21 mouse cellular contexts compared by ENCODE assay signal in the genomic region with DNA sequence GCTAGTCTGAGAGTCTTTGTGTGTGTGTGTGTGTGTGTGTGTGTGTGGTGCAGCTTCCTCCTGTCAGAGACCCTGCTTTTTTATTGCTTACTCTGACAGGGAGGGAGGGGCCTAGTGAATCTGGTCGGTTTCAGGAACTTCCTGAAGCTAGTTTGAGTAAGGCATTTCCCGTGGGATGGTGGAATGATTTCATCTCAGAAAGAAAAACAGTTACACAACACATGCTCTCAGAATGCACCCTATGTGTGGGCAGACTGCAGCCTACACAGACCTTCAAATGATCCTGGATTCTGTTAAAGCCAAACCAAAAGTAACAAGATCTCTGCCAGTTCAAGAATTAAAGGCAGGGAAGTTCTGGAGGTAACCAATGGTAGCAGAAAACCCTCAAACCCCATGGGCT. TPM values are rescaled to one million over a fixed set of nuclear protein-coding genes. Genes with fewer than 3 reads are reported as not detected.
A peak's percentile ranks its signal among the peaks of the same experiment; 100 is the strongest.
DNase-seq lines count a peak whose midpoint lies in the region; ATAC-seq and TF ChIP-seq lines count a peak whose summit lies in the region.
"Had no signal": no experiment of that assay in that cellular context is flagged by ENCODE, and none has a peak within 500 bp of the region (broad histone marks: within the 10 kb centered on the region; RNA-seq: fewer than 3 reads in every experiment).

No protein-coding gene starts in this region.

- no peaks in the 10 kb centered on the region for H3K27me3 ChIP-seq in intestine, embryonic 16.5 days (replicated peaks; ENCODE audit: control insufficient read depth, insufficient read depth, low read length)
- no peaks in the 10 kb centered on the region for H3K27me3 ChIP-seq in forebrain, postnatal 0 days (ENCODE audit: insufficient read depth, low read length)
- H3K27me3 ChIP-seq: embryonic facial prominence, embryonic 13.5 days; forebrain, embryonic 13.5 days; heart, embryonic 15.5 days; hindbrain, embryonic 13.5 days had no signal

- no peaks in the 10 kb centered on the region for H3K9me3 ChIP-seq in intestine, embryonic 16.5 days (ENCODE audit: control insufficient read depth, low read length)
- no peaks in the 10 kb centered on the region for H3K9me3 ChIP-seq in forebrain, postnatal 0 days (ENCODE audit: low read length)
- H3K9me3 ChIP-seq: embryonic facial prominence, embryonic 13.5 days; forebrain, embryonic 13.5 days; heart, embryonic 15.5 days; hindbrain, embryonic 13.5 days had no signal

- H3K36me3 ChIP-seq in intestine, embryonic 16.5 days (ENCODE audit: control insufficient read depth, insufficient read depth, low read length), result no peaks in the 10 kb centered on the region
- no peaks in the 10 kb centered on the region for H3K36me3 ChIP-seq in forebrain, postnatal 0 days (ENCODE audit: insufficient read depth)
- H3K36me3 ChIP-seq: embryonic facial prominence, embryonic 13.5 days; heart, embryonic 15.5 days; hindbrain, embryonic 13.5 days had no signal

- no peak overlapping the region for H3K9ac ChIP-seq in intestine, embryonic 16.5 days (ENCODE audit: low read depth, low read length)
- H3K9ac ChIP-seq in forebrain, postnatal 0 days, result no peak overlapping the region
- H3K9ac ChIP-seq: embryonic facial prominence, embryonic 13.5 days; forebrain, embryonic 13.5 days; heart, embryonic 15.5 days; hindbrain, embryonic 13.5 days had no signal

- no peak overlapping the region for H3K4me3 ChIP-seq in intestine, embryonic 16.5 days (ENCODE audit: low read length)
- H3K4me3 ChIP-seq in forebrain, postnatal 0 days (ENCODE audit: low read depth, low read length), result no peak overlapping the region
- H3K4me3 ChIP-seq: embryonic facial prominence, embryonic 13.5 days; forebrain, embryonic 13.5 days; heart, adult 2 months; heart, embryonic 15.5 days; hindbrain, embryonic 13.5 days had no signal

- no peak overlapping the region for H3K27ac ChIP-seq in intestine, embryonic 16.5 days (ENCODE audit: low read length)
- H3K27ac ChIP-seq in forebrain, postnatal 0 days (ENCODE audit: low read depth, low read length), result no peak overlapping the region
- H3K27ac ChIP-seq: embryonic facial prominence, embryonic 13.5 days; forebrain, embryonic 13.5 days; heart, adult 2 months; heart, embryonic 15.5 days; hindbrain, embryonic 13.5 days had no signal

- H3K4me2 ChIP-seq in intestine, embryonic 16.5 days (ENCODE audit: low read depth, low read length), result no peak overlapping the region
- no peak overlapping the region for H3K4me2 ChIP-seq in forebrain, postnatal 0 days (ENCODE audit: low read depth)
- H3K4me2 ChIP-seq: embryonic facial prominence, embryonic 13.5 days; forebrain, embryonic 13.5 days; heart, embryonic 11.5 days; heart, embryonic 15.5 days; hindbrain, embryonic 13.5 days had no signal

- peak; percentile 42 for DNase-seq in 416B (ENCODE audit: low read depth)
- peak; percentile 52 for DNase-seq in NIH3T3 (ENCODE audit: low read depth)
- peak; percentile 55 for DNase-seq in brain, adult 2 months (ENCODE audit: low read depth, low spot score)
- no peak for DNase-seq in spleen, adult 18-20 months
- DNase-seq in retina, embryonic 14.5 days (ENCODE audit: low spot score), result no peak
- DNase-seq in forebrain, postnatal 0 days, result no peak
- no peak for DNase-seq in layer of hippocampus, postnatal 14 days (ENCODE audit: low spot score in 2 of 2)
- DNase-seq: adrenal gland, postnatal 36 days; cerebellum, adult 11 months; cerebellum, adult 8-10 months; cerebellum, postnatal 36 days; gastrocnemius, postnatal 14 days; heart, adult 2 months; heart, postnatal 14 days; kidney, adult 18-20 months had no signal

- H3K4me1 ChIP-seq in intestine, embryonic 16.5 days (ENCODE audit: control insufficient read depth, insufficient read depth, low read length), result no peaks in the 10 kb centered on the region; the same call in 1 of the 2 replicates
- H3K4me1 ChIP-seq in forebrain, postnatal 0 days (ENCODE audit: insufficient read depth), result no peaks in the 10 kb centered on the region
- H3K4me1 ChIP-seq: forebrain, embryonic 13.5 days; heart, embryonic 15.5 days; hindbrain, embryonic 13.5 days had no signal

- 0 out of 2 replicates have a peak, but pooled peaks have one; percentile 4 for ATAC-seq in intestine, embryonic 16.5 days
- ATAC-seq in forebrain, postnatal 0 days, result no peak
- ATAC-seq: forebrain, embryonic 13.5 days had no signal

- TF ChIP-seq CTCF in forebrain, postnatal 0 days (IDR thresholded peaks at IDR 0.05; ENCODE audit: low read depth), result no peak

- 76% methylated on average over 2 of the region's 2 CpGs for WGBS in intestine, embryonic 16.5 days
- WGBS in forebrain, postnatal 0 days, result 81% methylated on average over 2 of the region's 2 CpGs

RNA-seq across cellular contexts. Expression of gene Icosl, which starts 46.1 kb away (rescaled TPM):
- polyA plus RNA-seq in intestine, embryonic 16.5 days (2015; fragmentation: Nextera tagmentation; extraction: Ambion mirVana), result 5.9 and 6.7 TPM in 2 replicates
- 1.9 and 2.0 TPM in 2 replicates for total RNA-seq in forebrain, postnatal 0 days (2014; rRNA removed)
- polyA plus RNA-seq in forebrain, postnatal 0 days (2015; fragmentation: Nextera tagmentation; extraction: Ambion mirVana), result 0.75 and 0.91 TPM in 2 replicates
- 1 to 10 TPM; 4.5 to 5.7 TPM for total RNA-seq in layer of hippocampus, postnatal 14 days (2021)

RNA-seq across cellular contexts. Expression of gene D10Jhu81e, which starts 54.4 kb away (rescaled TPM):
- polyA plus RNA-seq in intestine, embryonic 16.5 days (2015; fragmentation: Nextera tagmentation; extraction: Ambion mirVana), result 43.8 and 45.7 TPM in 2 replicates
- total RNA-seq in forebrain, postnatal 0 days (2014; rRNA removed), result 76.7 and 85.2 TPM in 2 replicates
- polyA plus RNA-seq in forebrain, postnatal 0 days (2015; fragmentation: Nextera tagmentation; extraction: Ambion mirVana), result 21.2 and 24.4 TPM in 2 replicates
- total RNA-seq in layer of hippocampus, postnatal 14 days (2021), result 100 to 1,000 TPM; 116 to 119 TPM

Comparison
In these comparisons a context has a peak if more than half of its experiments do, and no peak if none do; other contexts are left out.
1. DNase-seq: peak in 416B (single experiment), NIH3T3 (single experiment) and brain, adult 2 months (single experiment); none in spleen, adult 18-20 months (0 of 2), retina, embryonic 14.5 days (single experiment), forebrain, postnatal 0 days (single experiment) and layer of hippocampus, postnatal 14 days (0 of 2).